Mouse (Mus musculus): ENCODE results near the gene Pecam1.

DNA sequence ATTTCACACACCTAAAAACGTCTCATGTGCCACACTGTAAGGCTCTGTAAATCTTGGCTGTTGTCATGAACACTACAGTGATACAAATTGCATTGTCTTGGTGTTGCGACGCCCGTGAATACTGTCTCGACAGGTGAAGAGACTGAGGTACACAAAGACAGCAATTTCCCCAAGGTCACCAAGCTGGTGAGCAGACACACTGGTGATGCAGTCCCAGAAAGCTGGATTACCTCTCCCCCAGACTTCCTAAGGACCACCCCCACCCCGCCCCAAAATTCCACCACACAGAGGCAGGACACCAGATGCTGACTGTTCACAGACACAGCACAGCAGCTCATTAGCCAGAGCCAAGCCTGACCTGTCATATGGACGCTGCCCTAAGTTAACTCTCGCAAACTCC is 140.7 kb downstream of the Pecam1 start:
- TF ChIP-seq CTCF (IDR thresholded peaks at IDR 0.05; ENCODE audit: low read depth, low read length) (no peak), POLR2A (IDR thresholded peaks at IDR 0.05; ENCODE audit: insufficient read depth, low read length) (no peak), EP300 (IDR thresholded peaks at IDR 0.05; ENCODE audit: insufficient read depth, low read depth, low read length) (no peak)
